Mouse (Mus musculus) lung, adult 18-20 months (tissue): ENCODE measurements at regions not wholly inside any gene's neighbourhood (a gene's known extent, or its start where the extent isn't known, plus 50 kb on each side); places are given as distances from the start of the nearest gene placed in this dataset.
A peak's percentile ranks its signal among the peaks of the same experiment; 100 is the strongest.
"Not testable (repeated sequence)": the region's sequence is repeated elsewhere in the genome, so short reads cannot be mapped to it uniquely, and the experiment has no call there.

ENCODE experiments used
- DNase-seq, 2 experiments: peaks; one replicate each; pipeline ENCODE4 v3.0.0; 2022; ENCODE audit warnings: mixed read lengths in 2 of 2

GRCm38 (mm10) chr7:111969198-111969887 is 54.0 kb upstream of the Usp47 start:
- DNase-seq, result peak; percentile 57 to 79

GRCm38 (mm10) chr7:111968261-111968660 is 55.0 kb upstream of the Usp47 start:
- no peak for DNase-seq

- DNase-seq, result no peak
These were observed 56.6 kb upstream of the Usp47 start for GRCm38 (mm10) chr7:111966716-111967115.

GRCm38 (mm10) chr7:111963969-111964368 is 59.3 kb upstream of the Usp47 start:
- DNase-seq, result no peak

- DNase-seq, result no peak
These were observed 63.3 kb upstream of the Usp47 start for GRCm38 (mm10) chr7:111959977-111960376.

GRCm38 (mm10) chr7:111956671-111957070 is 66.6 kb upstream of the Usp47 start:
- no peak for DNase-seq

- DNase-seq, result no peak
These were observed 83.7 kb upstream of the Usp47 start for GRCm38 (mm10) chr7:111939631-111940030.

GRCm38 (mm10) chr7:111937547-111937946 is 85.8 kb upstream of the Usp47 start:
- no peak for DNase-seq

- no peak for DNase-seq
These were observed 86.2 kb upstream of the Usp47 start for GRCm38 (mm10) chr7:111937102-111937501.

GRCm38 (mm10) chr7:111932725-111933124 is 90.6 kb upstream of the Usp47 start:
- no peak for DNase-seq

- DNase-seq, result no peak
These were observed 103.3 kb upstream of the Usp47 start for GRCm38 (mm10) chr7:111919961-111920360.

- no peak for DNase-seq
These were observed 119.5 kb upstream of the Usp47 start for GRCm38 (mm10) chr7:111903741-111904231.

- DNase-seq, result no peak
These were observed 117.2 kb upstream of the Galnt18 start for GRCm38 (mm10) chr7:111897016-111897415.

- DNase-seq, result peak; percentile 43 to 55
These were observed 116.5 kb upstream of the Galnt18 start for GRCm38 (mm10) chr7:111896255-111896654.

- DNase-seq, result no peak
These were observed 103.2 kb upstream of the Galnt18 start for GRCm38 (mm10) chr7:111882991-111883390.

- DNase-seq, result no peak
These were observed 100.4 kb upstream of the Galnt18 start for GRCm38 (mm10) chr7:111880067-111880675.

GRCm38 (mm10) chr7:111877591-111877990 is 97.8 kb upstream of the Galnt18 start:
- no peak for DNase-seq

GRCm38 (mm10) chr7:111875949-111876348 is 96.2 kb upstream of the Galnt18 start:
- DNase-seq, result no peak

- DNase-seq, result no peak
These were observed 89.6 kb upstream of the Galnt18 start for GRCm38 (mm10) chr7:111869337-111869736.

- no peak for DNase-seq
These were observed 83.3 kb upstream of the Galnt18 start for GRCm38 (mm10) chr7:111863035-111863434.

GRCm38 (mm10) chr7:111858291-111858690 is 78.5 kb upstream of the Galnt18 start:
- DNase-seq, result not testable (repeated sequence)

GRCm38 (mm10) chr7:111856977-111857376 is 77.2 kb upstream of the Galnt18 start:
- no peak for DNase-seq

- no peak for DNase-seq
These were observed 75.5 kb upstream of the Galnt18 start for GRCm38 (mm10) chr7:111855309-111855708.

GRCm38 (mm10) chr7:111846417-111846816 is 66.6 kb upstream of the Galnt18 start:
- DNase-seq, result no peak
